Mouse (Mus musculus) adrenal gland, postnatal 36 days (tissue): ENCODE data around the gene Grik3. TPM values are rescaled to one million over a fixed set of nuclear protein-coding genes. Genes with fewer than 3 reads are reported as not detected.

Experiments used
- DNase-seq, 2 experiments: peaks; one replicate each; pipeline ENCODE4 v3.0.0; 2021; ENCODE audit warnings: mixed read lengths in 1 of 2
- total RNA-seq, 2 experiments: library from RNA; stranded (reverse); gene quantifications; 2 replicates each; pipeline ENCODE4 v1.2.3; 2021

Gene Grik3
- total RNA-seq, 2 experiments from 2014 or later: 0.30 to 0.33 TPM

DNA sequence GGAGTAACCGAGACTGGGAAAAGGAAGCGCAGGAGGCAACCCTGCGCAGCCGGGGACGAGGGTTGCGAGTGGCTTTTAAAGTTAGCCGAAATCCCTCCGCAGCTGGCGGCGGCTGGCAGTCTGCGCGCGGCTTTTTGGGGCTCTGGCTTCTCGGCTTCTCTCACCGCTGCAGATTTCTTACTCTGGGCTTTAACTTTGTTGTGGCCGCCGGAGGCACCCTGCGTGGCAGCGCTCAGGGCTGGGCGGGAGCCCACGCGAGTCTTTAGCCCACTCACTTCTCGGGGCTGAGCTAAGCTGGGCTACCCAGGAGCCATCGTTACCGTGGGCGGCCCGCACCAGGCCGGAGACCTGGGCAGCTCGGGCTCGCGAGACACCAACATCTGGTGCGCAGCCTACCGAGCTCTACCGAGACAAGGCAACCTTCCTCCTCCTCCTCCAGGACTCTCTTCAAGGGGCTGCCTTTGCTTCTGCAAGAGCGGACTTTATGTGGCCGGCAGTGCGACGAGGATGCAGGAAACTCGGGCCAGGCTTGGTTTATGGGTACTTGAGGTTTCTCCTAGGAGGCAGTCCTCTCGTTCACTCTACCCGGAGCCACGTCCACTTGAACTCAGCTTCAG is 1.1 kb downstream of the Grik3 start:
- peak in 1 of 2 experiments; percentile 12 for DNase-seq

DNA sequence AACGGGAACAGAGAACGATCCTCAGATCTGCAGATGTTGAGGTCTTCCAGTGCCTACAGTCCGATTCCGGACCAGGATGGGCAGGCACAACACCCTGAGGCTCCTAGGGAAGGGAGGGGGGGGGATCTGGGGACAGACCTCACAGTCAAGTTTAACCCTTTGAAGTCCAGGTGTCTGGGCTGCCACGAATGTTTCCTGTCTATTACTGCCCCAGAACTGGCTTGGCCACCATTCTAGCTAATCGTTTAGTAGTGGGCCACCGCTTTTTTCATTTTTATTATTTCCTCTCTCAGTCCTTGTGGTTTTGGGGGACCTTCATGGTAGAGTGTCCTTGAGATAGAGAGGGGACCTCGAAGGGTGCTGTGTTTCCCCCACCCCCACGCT is 1.6 kb downstream of the Grik3 start:
- DNase-seq: no peak

DNA sequence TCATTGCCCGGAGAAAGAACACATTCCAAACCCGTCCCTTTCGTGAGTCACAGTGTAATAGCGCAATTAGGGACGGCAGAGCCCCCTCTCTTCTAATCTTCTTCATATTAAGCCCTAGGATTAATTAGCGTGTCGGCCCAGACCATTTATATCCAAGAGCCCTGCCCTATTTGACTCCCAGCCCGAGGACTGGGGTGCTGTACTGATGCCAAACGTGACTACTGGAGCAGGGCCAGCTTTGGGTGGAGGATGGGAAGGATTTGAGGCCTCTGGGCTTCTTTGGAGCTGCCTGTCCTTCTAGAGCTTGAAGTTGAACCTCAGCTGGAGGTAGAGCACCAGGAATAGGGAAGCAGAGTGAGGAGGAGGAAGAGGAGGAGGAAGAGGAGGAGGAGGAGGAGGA is 2.2 kb downstream of the Grik3 start:
- no peak for DNase-seq

DNA sequence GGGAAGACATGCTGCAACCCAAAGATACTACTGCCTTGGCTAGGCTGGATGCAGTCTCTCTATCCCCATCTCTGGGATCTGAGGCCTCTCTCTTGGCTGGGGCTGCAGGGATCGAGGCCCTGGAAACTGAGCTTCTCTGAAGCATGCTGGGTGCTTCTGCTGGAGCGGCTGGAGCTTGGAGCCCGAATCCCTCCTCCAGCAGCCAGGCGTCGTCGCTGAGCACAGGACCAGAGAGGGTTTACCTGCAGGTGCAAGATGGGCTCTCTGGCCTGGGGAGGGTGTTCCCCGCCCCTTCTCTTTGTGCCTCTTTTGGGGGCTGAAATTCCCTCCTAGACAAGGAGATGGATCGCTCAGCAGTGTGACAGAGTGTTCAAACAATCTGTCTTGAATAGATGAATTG is 2.6 kb downstream of the Grik3 start:
- no peak for DNase-seq

DNA sequence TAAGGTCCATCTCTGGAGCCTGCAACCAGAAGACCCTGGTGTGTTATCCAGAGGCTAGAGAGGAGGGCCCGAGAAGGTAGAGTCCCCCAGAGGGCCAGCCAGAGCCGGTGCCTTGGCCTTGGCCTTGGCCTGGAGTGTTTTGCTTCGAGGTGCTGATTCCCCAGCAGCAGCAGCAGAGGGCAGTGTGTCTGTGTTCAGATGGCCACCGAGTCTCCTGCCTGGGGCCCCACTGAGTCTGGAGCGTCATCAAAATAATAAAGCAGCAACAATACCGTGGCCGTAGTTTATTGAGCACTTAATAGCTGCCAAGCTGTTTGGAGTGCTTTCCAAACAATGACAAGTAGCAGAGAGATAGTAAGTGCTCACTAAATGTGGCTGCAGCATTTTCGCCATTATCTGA is 5.0 kb downstream of the Grik3 start:
- DNase-seq: peak in 1 of 2 experiments; percentile 29

DNA sequence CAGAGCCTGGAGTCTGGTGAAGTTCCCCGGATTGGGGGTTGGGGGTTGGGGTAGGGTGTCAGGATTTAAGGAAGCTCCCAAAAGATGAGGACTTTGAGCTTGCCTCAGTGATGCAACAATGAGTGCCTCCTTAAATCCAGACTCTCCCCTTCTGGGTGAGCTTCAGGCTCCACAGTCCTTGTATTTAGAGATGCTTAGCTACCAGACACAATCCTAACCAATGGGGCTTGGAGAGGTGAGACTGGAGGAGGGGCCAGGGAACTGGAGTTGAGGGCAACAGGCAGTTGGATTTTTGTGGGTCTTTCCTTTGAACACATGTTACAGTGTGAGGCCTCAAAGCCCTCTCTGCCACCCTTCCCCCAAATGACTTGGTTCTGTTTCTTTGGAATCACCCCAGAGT is 6.5 kb downstream of the Grik3 start:
- no peak for DNase-seq

DNA sequence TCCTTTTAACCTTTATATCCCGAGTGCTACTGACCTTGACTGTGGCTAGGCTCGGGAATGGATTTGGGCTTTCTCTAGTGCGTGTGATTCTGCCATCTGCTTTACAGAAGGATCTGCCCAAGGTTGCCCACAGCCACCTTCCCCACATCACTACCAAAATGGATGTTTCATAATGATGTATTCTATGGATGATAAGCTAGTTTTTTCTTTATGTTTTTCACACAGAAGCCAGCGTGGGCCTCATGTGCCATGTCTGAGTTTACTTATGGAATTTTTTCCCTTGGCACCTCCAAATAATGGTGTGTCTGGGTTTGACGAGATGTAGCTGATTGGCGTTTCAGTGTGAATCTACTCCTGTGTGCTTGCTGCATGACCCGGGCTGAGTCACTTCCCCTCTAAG is 7.0 kb downstream of the Grik3 start:
- DNase-seq: no peak

DNA sequence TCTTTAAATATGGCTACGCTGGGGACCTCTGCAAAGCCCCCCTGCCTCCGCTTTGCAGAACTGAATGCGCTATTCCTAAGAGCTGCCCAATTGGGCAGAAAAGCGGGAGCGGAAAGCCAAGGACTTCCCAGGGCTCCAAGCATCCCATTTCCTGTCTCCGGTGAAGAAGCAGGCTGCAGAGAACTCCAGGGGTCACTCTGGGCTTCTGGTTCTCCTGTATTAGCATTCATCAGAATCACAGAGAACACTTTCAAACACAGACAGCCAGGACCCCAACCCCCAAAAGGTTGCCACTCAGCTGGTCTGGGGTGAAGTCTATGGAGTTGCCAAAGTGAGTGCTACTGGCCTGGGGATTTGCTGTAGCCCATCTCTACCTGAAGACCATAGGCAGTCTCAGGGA is 8.4 kb downstream of the Grik3 start:
- no peak for DNase-seq

DNA sequence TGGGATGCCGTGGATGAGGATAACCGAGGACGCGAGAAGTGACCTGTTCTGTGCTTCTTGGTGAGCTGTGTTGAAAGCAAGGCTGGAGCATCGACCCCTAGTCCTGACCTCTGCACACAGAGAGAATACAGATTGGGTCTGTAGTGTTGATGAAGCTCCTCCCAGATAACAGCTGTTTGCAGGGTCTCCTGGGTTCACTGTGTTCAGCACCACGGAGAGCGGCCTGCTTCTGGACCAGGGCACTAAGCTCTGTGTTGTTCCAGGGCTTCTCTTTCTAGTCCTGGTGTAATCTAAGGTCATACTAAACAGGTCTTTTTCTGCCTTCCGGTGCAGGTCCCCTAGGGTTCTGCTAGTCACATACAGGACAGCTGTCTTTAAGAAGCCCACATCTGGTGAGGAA is 12.4 kb downstream of the Grik3 start:
- peak; percentile 68 to 75 for DNase-seq

DNA sequence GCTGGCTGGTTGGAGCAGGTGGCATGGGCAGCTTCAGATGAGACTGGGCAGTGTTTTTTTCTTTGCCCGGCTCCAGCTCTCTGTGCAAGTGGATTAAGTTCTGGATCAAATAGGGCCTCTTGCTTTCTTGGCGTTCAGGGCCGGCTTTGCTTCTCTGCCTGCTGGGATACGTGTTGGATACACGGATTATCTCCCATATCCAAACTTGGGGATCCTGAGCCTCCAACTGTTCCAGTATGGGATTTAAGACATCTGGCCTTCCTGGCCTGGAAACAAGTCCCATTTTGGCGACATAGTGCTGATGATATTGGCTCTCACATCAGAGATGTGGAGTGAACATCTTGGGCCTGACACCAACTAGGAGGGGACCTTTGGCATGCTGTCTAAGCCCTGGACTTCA is 21.9 kb downstream of the Grik3 start:
- no peak for DNase-seq

DNA sequence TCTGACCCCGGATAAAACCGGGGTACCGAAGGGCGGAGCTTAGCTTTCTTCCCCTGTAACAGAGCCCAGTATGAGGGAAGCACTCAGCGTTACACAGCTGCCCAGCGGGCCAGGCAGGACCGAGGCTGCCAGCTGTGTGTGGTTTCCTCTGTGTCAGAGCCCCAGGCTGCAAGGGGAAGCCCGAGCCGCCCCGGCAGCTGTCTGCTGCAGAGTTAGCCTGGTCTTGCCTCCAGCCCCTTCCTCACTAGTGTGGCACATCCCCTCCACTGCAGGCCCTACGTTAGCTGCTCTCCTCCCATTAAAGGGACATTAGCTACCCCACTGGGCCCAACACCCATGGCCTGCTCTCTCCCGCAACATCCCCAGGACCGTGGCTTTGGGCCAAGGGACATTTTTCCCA is 25.1 kb downstream of the Grik3 start:
- DNase-seq: no peak

DNA sequence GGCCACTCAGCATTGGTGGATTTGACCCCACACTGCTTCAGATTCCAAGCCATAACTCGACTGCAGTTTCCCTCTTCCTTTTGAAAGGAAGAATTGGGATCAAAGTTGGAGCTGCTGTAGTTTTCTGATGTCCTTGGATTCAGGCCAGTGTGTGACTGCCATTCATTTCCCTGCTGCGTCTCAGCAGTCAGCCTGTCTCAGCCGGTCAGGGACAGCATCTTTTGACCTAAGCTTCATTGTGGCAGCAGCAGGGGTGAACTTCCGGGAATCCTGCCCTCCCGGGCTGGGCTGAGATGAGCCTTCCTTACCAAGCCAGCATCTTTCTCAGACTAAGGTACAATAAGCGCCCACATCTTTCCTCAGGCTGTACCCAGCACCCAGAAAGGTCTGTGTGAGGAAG is 26.1 kb downstream of the Grik3 start:
- peak; percentile 22 to 41 for DNase-seq

DNA sequence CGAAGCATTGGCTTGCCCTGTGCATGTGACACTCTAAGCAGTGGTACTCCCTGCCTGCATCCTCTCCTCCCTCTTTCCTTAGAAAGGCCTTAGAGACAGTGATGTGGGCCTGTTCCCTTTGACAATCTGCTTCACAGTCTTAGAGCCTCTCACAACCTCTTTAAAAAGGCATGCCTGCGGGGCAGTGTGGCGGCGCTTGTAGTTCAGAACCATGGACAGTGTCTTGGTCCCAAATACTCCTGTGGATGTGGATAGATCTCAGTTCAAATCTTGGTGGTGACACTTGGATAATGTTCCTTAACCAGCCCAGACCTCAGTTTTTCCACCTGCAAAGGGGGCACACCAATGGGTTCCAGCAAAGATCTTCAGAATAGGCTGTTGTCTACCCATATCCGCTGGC is 28.4 kb downstream of the Grik3 start:
- no peak for DNase-seq

DNA sequence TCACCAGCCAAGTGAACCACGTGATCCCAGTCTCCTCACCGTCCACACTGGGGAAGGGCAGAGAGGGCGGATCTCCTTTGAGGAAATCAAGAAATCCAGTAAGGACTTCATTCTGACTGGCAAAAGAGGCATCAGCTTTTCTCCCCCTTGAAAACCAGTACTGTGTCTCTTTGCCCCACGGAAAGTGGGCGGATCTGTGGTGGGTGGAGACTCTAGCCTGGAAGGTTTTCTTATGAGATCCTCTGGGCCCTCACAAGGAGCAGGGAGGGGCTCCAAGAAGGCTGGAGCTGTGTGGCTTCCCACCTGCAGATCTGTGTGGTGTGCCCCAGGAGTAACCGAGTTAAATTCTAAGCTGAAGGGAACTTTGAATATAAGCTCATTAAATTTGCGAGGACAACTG is 32.4 kb downstream of the Grik3 start:
- no peak for DNase-seq

DNA sequence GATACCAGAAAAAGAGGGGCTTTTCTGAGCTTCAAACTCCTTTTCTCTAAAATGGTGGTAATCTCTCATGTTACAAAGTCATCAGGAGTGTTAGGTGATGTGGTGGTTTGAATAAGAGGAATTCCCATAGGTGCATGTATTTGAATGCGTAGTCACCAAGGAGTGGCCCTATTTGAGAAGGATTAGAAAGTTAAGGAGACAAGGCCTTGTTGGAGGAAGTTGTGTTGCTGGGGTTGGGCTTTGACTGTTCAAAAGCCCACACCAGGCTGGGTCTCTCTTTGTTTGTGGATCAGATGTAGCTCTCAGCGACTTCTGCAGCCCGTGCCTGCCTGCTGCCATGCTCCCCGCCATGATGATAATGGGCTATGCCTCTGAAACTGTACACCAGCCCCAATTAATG is 34.8 kb downstream of the Grik3 start:
- DNase-seq: no peak

DNA sequence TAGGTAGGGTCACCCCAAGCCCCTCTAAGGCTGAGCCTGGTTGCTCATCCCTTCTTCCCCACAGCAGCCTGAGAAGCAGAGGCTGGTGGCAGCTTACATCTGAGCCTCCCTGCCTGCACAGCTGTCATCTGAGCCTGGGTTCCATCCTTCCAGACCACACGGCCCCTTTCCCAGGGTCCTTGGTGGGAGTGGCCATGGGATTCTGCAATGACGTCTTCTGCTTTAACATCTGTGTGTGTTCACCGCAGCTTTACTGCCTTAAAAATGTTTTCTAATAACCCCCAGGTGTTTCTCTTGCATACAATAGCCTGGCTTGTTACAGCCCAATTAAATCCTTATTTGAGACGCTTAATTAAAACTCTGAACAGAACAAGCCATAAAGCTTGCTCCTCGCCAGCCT is 35.9 kb downstream of the Grik3 start:
- no peak for DNase-seq

DNA sequence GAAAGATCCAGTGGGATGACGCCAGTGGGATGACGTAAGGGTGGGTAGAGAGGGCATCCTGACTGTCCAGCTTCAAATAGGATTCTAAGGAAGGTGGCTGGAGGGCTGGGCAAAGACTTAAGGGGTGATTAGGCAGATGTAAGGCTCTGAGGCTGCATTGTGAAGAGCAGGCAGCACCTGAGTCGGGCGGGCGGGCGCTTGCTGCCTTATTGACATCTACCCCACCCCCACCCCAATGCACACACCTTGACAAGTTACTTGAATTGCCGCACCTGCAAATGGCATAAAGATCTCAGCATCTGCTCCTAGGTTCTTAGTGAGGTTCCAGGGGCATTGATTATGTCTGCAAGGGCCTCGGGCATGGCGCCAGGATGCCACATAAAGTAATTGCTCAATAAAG is 43.5 kb downstream of the Grik3 start:
- DNase-seq: no peak

DNA sequence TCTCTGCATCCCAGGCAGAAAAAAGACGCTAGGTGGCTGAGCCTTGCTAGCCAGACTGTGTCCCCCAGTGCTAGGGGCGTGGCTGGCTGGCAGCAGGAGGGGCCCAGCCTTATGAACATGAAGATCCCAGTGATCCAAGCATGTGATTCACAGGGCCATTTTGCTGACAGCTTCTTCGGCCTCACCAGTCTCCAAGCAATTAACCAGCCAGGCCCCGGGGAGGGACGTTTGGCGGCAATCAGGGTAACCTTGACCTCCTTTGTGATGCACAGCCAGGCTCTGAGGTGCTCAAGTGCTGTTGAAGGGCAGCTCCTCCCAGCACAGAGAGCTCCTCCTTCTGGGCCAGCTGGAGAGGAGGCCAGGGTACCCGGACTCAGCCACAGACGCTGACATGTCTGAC is 43.9 kb downstream of the Grik3 start:
- DNase-seq: peak; percentile 73 to 83

DNA sequence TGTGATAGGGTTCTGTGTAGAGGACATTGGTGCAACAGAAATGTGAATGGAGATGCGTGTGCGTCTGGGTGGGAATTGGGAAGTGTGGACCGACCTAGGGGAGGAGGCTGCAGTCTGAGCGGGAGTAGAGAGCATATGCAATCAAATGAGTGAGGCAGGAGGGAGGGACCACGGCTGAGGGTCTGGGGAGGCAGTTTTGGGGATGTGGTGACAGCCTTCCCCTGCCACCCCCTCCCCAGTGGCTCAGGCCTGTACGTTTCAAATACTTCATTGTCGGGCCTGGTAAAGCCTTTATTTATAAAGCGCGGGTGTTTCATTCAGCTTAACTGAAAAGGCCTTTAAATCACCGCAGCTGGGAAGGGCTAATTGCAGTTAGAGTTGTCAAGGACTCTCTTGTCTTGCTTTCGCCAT is 44.5 kb downstream of the Grik3 start:
- no peak for DNase-seq

DNA sequence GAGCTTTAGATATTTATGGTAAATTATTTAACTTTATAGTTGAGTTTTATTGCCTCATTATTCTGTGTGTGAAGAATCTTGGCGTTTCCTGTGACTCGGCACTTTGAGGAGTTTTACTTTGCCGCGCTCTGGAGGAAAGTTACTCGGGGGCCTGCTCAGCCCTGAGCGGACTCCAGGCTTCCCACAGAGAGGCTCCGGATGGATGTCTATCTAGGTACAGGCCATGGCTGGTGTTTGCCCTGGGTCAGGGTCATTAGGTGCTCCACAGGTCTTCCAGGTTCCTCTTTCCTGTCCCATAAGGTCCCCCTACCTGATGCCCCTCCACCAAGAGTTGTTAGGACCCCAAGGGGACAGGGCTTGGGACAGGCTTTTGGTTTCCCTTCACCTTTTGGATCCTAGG is 45.0 kb downstream of the Grik3 start:
- no peak for DNase-seq

DNA sequence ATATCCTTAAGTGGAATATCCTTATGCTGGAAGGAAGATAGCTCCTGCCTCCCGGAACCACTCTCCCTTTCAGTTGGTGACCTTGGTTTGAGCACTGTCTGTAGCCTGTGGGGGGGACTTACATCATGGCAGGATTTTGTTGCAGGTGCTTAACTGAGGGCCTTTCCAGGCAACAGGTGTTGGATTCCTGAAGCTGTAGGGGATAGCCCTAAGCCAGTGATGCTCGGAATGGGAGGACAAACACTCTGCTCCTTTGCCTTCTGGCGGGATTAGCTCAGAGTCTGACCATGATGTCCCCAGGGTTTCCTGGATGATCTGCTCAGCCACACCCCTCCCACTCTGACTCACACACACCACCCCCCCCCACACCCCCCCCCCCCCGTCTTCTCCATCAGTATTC is 45.5 kb downstream of the Grik3 start:
- DNase-seq: no peak

DNA sequence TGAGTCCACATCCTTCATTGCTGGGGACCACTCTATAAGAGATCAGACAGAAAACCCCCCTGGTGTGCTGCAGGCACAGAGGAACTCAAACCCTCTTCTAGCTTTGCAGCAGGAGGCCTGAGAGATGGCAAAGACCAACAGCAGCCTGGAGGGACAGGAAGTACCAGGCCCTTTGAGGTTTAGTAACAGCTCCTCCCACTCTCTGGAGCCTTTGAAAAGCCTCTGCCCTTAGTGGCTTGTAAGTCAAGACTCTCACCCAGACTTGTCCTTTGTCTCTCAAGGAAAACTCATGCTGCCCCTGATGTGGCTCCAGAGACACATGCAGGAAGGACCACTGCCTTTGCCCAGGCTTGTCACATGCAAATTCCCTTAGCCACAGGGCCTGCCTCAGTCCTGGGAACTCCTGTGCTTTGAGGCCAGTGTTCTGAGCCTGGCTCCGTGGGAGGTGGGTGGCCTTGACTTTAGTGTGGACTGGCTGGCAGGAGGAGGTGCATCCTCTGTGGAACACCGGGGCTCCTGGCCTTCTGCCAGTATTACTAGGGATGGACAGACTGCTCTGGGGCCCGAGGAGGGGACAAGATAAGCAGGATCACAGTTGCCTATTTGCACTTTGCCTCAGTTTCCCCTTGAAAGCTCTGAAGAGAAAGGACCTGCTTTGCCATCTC is 47.9 kb downstream of the Grik3 start:
- peak; percentile 53 to 67 for DNase-seq

DNA sequence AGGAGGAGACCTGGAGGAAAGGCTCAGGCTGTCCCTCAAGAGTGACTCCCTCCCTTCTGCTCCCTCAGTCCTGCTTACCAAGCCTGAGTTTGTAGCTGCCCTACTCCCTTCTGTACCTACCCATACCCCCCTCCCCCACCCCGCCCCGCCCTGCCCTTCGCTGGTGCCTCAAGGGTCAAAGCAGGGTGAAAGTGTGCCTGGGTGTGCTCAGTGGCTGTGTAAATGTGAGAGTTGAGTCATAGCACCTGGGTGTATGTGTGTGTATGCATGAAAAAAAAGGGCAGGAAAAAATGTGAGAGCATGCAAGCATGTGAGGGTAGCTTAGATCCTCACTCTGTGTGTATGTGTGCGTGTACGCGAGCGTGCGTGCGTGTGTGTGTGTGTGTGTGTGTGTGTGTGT is 49.1 kb downstream of the Grik3 start:
- no peak for DNase-seq

DNA sequence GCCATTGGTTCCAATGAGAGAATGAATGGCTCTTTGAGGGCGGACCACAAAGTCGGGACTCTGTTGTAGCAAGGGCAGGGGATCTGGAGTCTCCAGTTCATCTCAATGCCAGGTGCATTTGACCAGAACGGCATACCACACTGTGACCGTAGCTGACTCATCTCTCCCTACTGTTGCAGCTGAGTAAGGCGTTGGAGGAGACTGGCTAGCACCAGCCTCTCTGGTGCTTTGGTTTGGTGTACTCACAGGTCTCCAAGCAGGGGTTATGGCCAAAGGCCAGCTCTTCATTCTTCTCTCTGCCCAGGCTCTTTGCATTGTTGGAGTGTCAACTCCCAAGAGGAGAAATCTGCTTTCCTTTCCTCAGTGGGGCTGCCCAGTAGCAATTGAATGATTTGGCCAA is 52.7 kb downstream of the Grik3 start:
- DNase-seq: no peak
